ENCODE assay signal across 19 mouse cellular contexts in the genomic region with DNA sequence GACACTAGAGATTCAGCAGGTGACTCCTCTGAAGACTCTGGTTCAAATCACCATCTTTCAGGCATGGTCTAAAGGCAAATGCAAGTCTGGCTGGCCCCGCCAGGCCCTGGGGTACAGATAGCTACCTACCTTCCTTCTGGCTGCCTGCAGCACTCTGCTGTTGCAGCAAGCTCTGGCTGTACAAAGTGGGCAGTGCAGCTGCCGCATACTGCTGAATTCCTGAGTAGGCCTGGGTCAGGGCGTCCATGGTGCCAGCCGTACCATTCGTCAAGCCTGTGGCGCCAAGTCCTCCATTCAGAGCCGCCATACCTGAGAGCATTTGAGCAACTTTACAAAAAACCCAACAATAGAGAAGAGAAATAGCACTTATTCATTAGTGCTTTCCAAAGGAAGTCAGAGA.
"Had no signal": no experiment of that assay in that cellular context is flagged by ENCODE, and none has a peak within 500 bp of the region (broad histone marks: within the 10 kb centered on the region; RNA-seq: fewer than 3 reads in every experiment).

No protein-coding gene starts in this region.

- H3K27me3 ChIP-seq: liver, embryonic 15.5 days; lung, embryonic 15.5 days; megakaryocyte, embryonic 14.5 days; midbrain, embryonic 12.5 days had no signal

- DNase-seq: liver, postnatal 0 days; lung, adult 2 months; lung, postnatal 14 days; lung, postnatal 36 days; midbrain, embryonic 14.5 days; retina, postnatal 1 day; right cerebral cortex, adult 18-20 months; right cerebral cortex, postnatal 25 days; right cerebral cortex, postnatal 4 days; spleen, adult 18-20 months; thymus, adult 18-20 months; thymus, postnatal 14 days; thymus, postnatal 36 days had no signal

- H3K27ac ChIP-seq: liver, embryonic 15.5 days; lung, embryonic 15.5 days; macrophage; midbrain, embryonic 12.5 days had no signal

- ATAC-seq: liver, postnatal 0 days; lung, postnatal 0 days had no signal

- H3K9ac ChIP-seq: liver, embryonic 15.5 days; liver, postnatal 0 days; lung, embryonic 15.5 days; midbrain, embryonic 12.5 days had no signal

- H3K9me3 ChIP-seq: liver, embryonic 15.5 days; lung, embryonic 15.5 days; megakaryocyte, embryonic 14.5 days; midbrain, embryonic 12.5 days had no signal

- H3K4me2 ChIP-seq: liver, embryonic 15.5 days; lung, embryonic 15.5 days; midbrain, embryonic 12.5 days had no signal

- H3K36me3 ChIP-seq: liver, embryonic 15.5 days; lung, embryonic 15.5 days had no signal

- H3K4me1 ChIP-seq: liver, embryonic 15.5 days; lung, embryonic 15.5 days had no signal

- H3K4me3 ChIP-seq: liver, embryonic 15.5 days; lung, embryonic 15.5 days; megakaryocyte, embryonic 14.5 days; midbrain, embryonic 12.5 days had no signal
